Comparison of ENCODE assay signal across 12 mouse cellular contexts in the genomic region with DNA sequence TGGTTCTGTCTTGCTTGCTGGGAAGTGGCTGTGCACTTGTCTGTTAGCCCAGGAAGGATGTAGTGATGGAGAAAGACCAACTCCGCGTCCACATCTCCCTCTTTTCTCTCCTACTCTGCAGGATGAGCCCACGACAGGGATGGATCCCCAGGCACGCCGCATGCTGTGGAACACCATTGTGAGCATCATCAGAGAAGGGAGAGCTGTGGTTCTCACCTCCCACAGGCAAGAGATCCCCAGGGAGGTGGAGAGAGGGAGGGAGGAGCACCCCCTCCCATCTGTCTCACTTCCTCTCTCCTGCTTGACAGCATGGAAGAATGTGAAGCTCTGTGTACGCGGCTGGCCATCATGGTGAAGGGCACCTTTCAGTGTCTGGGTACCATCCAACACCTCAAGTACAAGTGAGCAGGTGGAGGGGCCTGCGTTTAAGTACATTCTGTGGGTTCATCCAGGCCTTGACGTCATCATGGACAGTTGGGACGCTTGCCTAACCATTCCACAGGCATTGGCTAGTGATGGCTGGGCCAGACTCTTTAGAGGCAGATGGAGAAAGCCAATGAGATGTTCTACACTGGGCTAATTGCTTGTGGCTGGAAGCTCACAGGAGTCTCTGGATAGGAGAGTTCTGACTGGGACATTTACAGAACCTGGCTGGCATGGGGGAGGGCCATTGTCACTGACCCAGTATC.
DNase-seq lines count a peak whose midpoint lies in the region.
"Had no signal": no experiment of that assay in that cellular context is flagged by ENCODE, and none has a peak within 500 bp of the region (broad histone marks: within the 10 kb centered on the region; RNA-seq: fewer than 3 reads in every experiment).

No protein-coding gene starts in this region.

- peak; percentile 48 for DNase-seq in cerebellum, adult 11-12 months
- DNase-seq in cerebellum, adult 11 months, result no peak
- peak; percentile 83 for DNase-seq in brain, adult 2 months (ENCODE audit: low read depth, low spot score)
- DNase-seq in frontal cortex, postnatal 10 days (ENCODE audit: low spot score in 2 of 2), result peak; percentile 7 to 19
- DNase-seq in left cerebral cortex, postnatal 36 days (ENCODE audit: low spot score in 2 of 2), result peak; percentile 59 to 63
- DNase-seq in embryo, embryonic 10.5 days (ENCODE audit: low spot score), result no peak
- DNase-seq in heart, postnatal 25 days (ENCODE audit: low spot score), result no peak
- DNase-seq in spleen, adult 12 weeks (ENCODE audit: low spot score), result no peak
- DNase-seq: adrenal gland, postnatal 14 days; heart, adult 18-20 months; lung, adult 18-20 months; thymus, postnatal 14 days had no signal

- intact Hi-C loops in left cerebral cortex, postnatal 36 days (cut with DNase I), result no loop called here
- intact Hi-C loops in heart, postnatal 25 days (cut with DNase I), result no loop called here

Comparison
In these comparisons a context has a peak if more than half of its experiments do, and no peak if none do; other contexts are left out.
1. DNase-seq: peak in cerebellum, adult 11-12 months (single experiment), brain, adult 2 months (single experiment), frontal cortex, postnatal 10 days (2 of 2) and left cerebral cortex, postnatal 36 days (2 of 2); none in cerebellum, adult 11 months (single experiment), embryo, embryonic 10.5 days (single experiment), heart, postnatal 25 days (single experiment) and spleen, adult 12 weeks (single experiment).